Mouse (Mus musculus) midbrain, embryonic 15.5 days (tissue): Measurements from ENCODE around the gene Rack1. TPM values are rescaled to one million over a fixed set of nuclear protein-coding genes. Genes with fewer than 3 reads are reported as not detected.
A peak's percentile ranks its signal among the peaks of the same experiment; 100 is the strongest.

Experiments used
- ATAC-seq: fragments of 200-750 bp; cut with Nextera tagmentation; replicated peaks from 2 replicates; pipeline ENCODE4 v1.8.0; 2017; ENCODE audit warnings: moderate TSS enrichment
- H3K27ac ChIP-seq: fragments of 300-500 bp; sonication (generic); 2 replicates; pipeline ENCODE4 v1.5.1; 2015; ENCODE audit warnings: mild to moderate bottlenecking, inconsistent platforms
- H3K27me3 ChIP-seq: fragments of 300-500 bp; sonication (generic); replicated peaks from 2 replicates; pipeline ENCODE4 v1.6.1; 2015; ENCODE audit warnings: inconsistent platforms
- H3K36me3 ChIP-seq: fragments of 300-500 bp; sonication (generic); replicated peaks from 2 replicates; pipeline ENCODE4 v1.6.1; 2015; ENCODE audit warnings: inconsistent platforms
- H3K4me1 ChIP-seq: fragments of 300-500 bp; sonication (generic); 2 replicates; pipeline ENCODE4 v1.6.1; 2015; ENCODE audit warnings: inconsistent platforms
- H3K4me2 ChIP-seq: fragments of 300-500 bp; sonication (generic); 2 replicates; pipeline ENCODE4 v1.6.1; 2015; ENCODE audit warnings: inconsistent platforms, mild to moderate bottlenecking, moderate library complexity
- H3K4me3 ChIP-seq: fragments of 300-500 bp; sonication (generic); 2 replicates; pipeline ENCODE4 v1.5.1; 2015; ENCODE audit warnings: mild to moderate bottlenecking, inconsistent platforms
- H3K9ac ChIP-seq: fragments of 300-500 bp; sonication (generic); 2 replicates; pipeline ENCODE4 v1.6.1; 2015; ENCODE audit warnings: mild to moderate bottlenecking, inconsistent platforms
- H3K9me3 ChIP-seq: fragments of 300-500 bp; sonication (generic); 2 replicates; pipeline ENCODE4 v1.6.1; 2016; ENCODE audit warnings: inconsistent platforms
- WGBS: fragments of 180-500 bp; shearing (Covaris S2); methylation state at CpG from one replicate; pipeline ENCODE4 v1.1.7; 2015; ENCODE audit warnings: mixed read lengths; 5-methylcytosine and 5-hydroxymethylcytosine counted together
- polyA plus RNA-seq: library from polyadenylated mRNA; unstranded; fragments of >200 nt; fragmentation: Nextera tagmentation; extraction: Ambion mirVana; gene quantifications from 2 replicates; pipeline ENCODE4 v1.2.1, GENCODE M21; 2015

Rack1 gene
- polyA plus RNA-seq, 1 experiment from 2014 or later = 382 TPM

DNA sequence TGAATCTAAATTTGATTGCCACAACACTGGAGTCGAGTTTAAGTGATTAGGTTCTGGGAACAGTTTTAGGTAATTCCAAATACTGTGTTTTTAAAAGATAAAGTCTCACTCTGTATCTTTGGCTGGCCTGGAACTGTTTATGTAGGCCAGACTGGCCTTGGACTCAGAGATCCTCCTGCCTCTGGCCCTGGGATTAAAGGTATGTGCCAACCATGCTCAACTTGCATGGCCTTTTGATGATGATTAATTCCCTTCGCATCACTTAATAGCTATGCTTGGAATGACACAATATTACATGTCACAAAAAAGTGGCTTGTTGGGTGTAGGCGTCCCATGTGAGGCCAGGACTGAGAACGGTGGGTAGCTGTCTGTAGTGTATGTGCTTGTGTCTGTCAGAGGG is 52.1 kb downstream of the Rack1 start:
- ATAC-seq = no peak
- H3K9me3 ChIP-seq = no peaks in the 10 kb centered on the region
- H3K4me2 ChIP-seq = peak overlapping the region; percentile 85
- H3K27ac ChIP-seq = no peak overlapping the region
- H3K36me3 ChIP-seq = no peaks in the 10 kb centered on the region
- 0 out of 2 replicates have a peak, but pooled peaks cover 3% of the 10 kb centered on the region for H3K27me3 ChIP-seq
- peaks cover 33% of the 10 kb centered on the region for H3K4me1 ChIP-seq
- H3K9ac ChIP-seq = no peak overlapping the region; the same call in 1 of the 2 replicates
- 76% methylated on average over 4 of the region's 4 CpGs for WGBS
- H3K4me3 ChIP-seq = peak overlapping the region; percentile 52

DNA sequence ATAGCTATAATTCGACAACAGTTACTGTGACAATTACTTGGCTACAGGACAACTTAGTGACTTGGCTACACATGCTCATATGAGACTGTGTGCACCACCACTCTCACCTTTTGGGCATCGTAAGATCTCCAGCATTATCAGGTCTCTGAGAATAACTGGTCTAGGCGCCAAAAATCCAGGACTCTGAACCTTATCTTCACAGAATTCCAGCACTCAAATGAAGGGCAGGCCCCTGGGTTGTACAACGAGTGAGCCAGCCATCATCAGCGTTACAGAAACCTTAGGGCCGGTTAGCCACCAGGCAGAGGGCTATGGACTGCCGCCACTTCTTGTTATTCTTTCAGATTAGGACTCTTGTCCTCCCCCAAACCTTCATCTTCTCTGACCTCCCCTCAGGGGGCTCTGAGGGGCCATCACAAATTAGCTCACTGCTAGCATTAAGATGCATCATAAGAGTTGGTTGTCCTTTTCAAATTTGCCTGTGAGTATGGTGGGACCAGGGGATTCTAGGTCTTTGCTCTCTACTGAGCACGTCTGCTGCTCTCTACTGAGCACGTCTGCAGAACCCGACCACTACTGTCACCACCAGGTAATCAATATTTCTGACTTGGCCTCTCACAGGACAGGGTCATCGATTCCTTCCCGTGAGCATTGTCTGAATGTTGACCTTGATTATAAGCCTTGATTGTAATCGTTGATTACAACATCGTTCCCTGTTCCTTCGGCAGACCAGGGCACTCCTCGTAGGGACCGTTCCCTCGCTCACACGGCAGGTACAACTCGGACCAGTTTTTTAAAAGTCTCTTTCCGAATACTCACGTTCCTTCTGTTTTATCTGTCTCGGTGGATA is 52.7 kb downstream of the Rack1 start:
- no peaks in the 10 kb centered on the region for H3K9me3 ChIP-seq
- peak overlapping the region; percentile 62 for H3K9ac ChIP-seq
- 0 out of 2 replicates have a peak, but pooled peaks cover 3% of the 10 kb centered on the region for H3K27me3 ChIP-seq
- H3K4me1 ChIP-seq = peaks cover 36% of the 10 kb centered on the region
- ATAC-seq = peak; percentile 33
- peak overlapping the region; percentile 52 for H3K4me3 ChIP-seq
- H3K27ac ChIP-seq = peak overlapping the region; percentile 66
- no peaks in the 10 kb centered on the region for H3K36me3 ChIP-seq
- peak overlapping the region; percentile 85 for H3K4me2 ChIP-seq
- 9% methylated on average over 23 of the region's 23 CpGs for WGBS

GRCm38 (mm10) chr11:48853474-48854180 is 53.5 kb downstream of the Rack1 start:
- under 1% methylated on average over 31 of the region's 31 CpGs for WGBS
- Histone ChIP-seq H3K36me3 (no peaks in the 10 kb centered on the region), H3K4me2 (peak overlapping the region; percentile 85), H3K27me3 (0 out of 2 replicates have a peak, but pooled peaks cover 3% of the 10 kb centered on the region), H3K9me3 (no peaks in the 10 kb centered on the region), H3K4me1 (peaks cover 43% of the 10 kb centered on the region), H3K9ac (peak overlapping the region; percentile 62), H3K27ac (peak overlapping the region; percentile 66), H3K4me3 (peak overlapping the region; percentile 52)
- ATAC-seq = peak; percentile 73

Other genes with a start within 250 kb of the Rack1 start
- gene Trim41, start 17.0 kb downstream of the Rack1 start, polyA plus RNA-seq = 7.3 and 7.9 TPM in 2 replicates
- gene Trim7, start 25.8 kb downstream of the Rack1 start, polyA plus RNA-seq = 2.3 and 2.6 TPM in 2 replicates
- gene Gm12184, start 26.3 kb downstream of the Rack1 start, polyA plus RNA-seq = 2.6 and 4.0 TPM in 2 replicates
- 2.3 and 4.6 TPM in 2 replicates for gene Irgm1, start 71.4 kb downstream of the Rack1 start, polyA plus RNA-seq
- gene Gm5431, start 101.9 kb downstream of the Rack1 start, polyA plus RNA-seq = 0.05 and 0.45 TPM in 2 replicates
- gene Psme2b, start 145.9 kb downstream of the Rack1 start, polyA plus RNA-seq = 1.3 and 1.8 TPM in 2 replicates
- gene Olfr56, start 178.6 kb downstream of the Rack1 start, polyA plus RNA-seq = not detected in 2 replicates
- 0.33 and 0.37 TPM in 2 replicates for gene 9930111J21Rik1, start 179.1 kb downstream of the Rack1 start, polyA plus RNA-seq
- not detected in 2 replicates for gene Gm12185, start 191.9 kb downstream of the Rack1 start, polyA plus RNA-seq
- not detected in 2 replicates for gene Tgtp1, start 193.8 kb downstream of the Rack1 start, polyA plus RNA-seq